Mouse (Mus musculus) adrenal gland (tissue): ENCODE results near the gene Fem1a.

Source experiments
- intact Hi-C: fragments of 180-260 bp; cut with DNase I; formaldehyde crosslinking; loops from one replicate; pipeline ENCODE4 v1.15.1; 2025

Fem1a gene

DNA sequence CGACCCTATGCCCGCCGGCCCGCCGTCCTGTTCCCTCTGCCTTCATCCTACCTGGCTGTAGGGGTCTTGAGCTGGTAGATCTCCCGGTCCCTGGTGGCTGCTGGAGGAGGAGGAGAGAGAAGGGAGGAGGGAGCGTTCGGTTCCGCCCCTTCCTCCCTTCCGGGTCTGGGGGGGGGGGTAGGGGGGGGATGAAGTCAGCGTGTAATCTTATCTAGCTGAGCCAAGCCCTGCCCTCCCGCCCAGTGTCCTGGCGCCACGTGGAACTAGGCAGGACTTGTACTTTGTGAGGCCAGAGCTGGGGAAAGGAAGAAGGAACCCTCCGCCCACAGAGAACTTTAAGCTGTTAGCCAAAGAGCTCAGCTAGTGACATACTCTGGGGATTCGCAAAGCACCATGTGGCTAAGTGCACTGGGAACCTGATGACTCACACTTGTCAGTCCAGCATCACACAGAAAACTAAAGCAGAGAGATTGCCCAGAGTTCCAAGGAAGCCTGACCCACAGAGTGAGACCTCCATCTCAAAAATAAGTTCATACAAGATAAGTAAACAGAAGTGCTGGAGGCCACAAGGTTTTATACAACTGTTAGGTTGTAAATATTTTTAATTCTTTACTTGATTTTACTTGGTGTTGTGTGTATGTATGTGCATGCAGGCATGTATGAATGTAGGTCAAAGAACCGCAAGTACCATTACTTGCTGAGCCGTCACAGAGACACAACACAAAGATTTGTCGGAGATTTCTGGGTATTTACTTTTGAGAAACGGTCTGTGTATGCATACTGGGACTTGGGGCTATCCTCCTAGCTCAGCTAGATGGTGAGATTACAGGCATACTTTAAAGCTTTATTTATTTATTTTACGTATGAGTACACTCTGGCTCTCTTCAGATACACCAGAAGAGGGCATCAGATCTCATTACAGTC, 20.3 kb downstream of the Fem1a start, which contains the start of gene Ticam1:
Gene Ticam1 (minus strand): TSS at position 144 of the 924 bp plus-strand sequence.
- intact Hi-C loops, result no loop called here

DNA sequence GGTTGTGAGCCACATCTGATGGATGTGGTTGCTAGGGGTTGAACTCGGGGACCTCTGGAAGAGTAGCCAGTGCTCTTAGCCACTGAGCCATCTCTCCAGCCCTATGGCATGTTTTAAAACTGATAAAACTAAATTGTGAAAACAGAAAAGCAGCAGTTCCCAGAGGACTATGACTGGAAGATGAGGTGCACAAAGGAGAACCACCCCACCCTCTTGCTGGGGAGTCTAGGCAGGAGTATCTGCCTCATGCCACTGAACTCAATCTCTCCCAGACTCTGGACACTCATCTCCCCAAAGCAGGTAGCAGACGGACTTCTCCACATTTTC, 20.9 kb downstream of the Fem1a start:
- intact Hi-C loops, result no loop called here

DNA sequence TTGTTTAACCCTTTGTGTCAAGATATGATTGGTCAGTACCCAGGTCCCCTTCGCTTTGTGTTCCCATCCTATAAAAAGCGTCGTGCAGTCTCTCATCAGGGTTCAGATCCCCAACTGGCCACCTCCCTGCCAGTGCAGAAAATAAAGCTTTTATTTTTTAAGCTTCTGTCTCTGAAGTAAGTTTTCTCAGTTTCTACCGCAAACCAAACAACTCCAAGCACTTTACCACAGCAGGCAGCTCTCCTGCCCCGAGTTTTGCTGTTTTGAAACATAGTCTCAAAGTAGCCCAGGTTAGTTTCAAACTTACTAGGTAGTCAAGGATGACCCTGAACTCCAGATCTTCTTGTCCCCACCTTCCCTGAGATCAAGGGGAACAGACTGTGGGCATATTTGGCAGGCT, 21.7 kb downstream of the Fem1a start:
- intact Hi-C loops, result no loop called here

GRCm38 (mm10) chr17:56279481-56280155, 23.0 kb downstream of the Fem1a start:
- intact Hi-C loops, result no loop called here

- intact Hi-C loops, result no loop called here
Measured at GRCm38 (mm10) chr17:56281193-56281592, 24.6 kb downstream of the Fem1a start.

GRCm38 (mm10) chr17:56282802-56283201, 26.2 kb downstream of the Fem1a start:
- intact Hi-C loops, result no loop called here

GRCm38 (mm10) chr17:56283316-56283715, 26.7 kb downstream of the Fem1a start:
- intact Hi-C loops, result no loop called here

DNA sequence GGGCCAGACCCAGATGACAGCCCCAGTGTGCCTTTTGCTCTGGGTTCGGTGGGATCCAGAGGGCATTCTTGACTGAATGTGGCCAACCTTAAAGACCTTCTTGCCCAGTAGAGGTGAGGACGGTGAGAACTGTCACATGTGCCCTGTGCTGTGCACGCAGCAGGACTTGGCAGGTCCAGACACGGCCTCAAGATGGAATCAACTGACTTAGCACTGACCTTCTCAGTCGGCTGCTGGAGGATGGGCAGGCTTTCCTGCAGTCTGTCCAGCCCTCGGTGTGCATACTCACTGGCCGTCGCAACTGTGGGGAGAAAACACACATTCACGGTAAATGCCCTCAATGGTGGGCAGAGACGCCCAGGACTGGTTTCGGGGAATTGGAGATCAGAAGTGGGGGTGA, 29.4 kb downstream of the Fem1a start:
- intact Hi-C loops, result no loop called here

- intact Hi-C loops, result no loop called here
Measured at GRCm38 (mm10) chr17:56287830-56288229, 31.2 kb downstream of the Fem1a start.

- intact Hi-C loops, result no loop called here
Measured at GRCm38 (mm10) chr17:56288866-56289265, 32.3 kb downstream of the Fem1a start.

GRCm38 (mm10) chr17:56289371-56290331, 33.0 kb downstream of the Fem1a start:
- intact Hi-C loops, result no loop called here

- intact Hi-C loops, result no loop called here
Measured at GRCm38 (mm10) chr17:56290388-56291170, 34.0 kb downstream of the Fem1a start.

DNA sequence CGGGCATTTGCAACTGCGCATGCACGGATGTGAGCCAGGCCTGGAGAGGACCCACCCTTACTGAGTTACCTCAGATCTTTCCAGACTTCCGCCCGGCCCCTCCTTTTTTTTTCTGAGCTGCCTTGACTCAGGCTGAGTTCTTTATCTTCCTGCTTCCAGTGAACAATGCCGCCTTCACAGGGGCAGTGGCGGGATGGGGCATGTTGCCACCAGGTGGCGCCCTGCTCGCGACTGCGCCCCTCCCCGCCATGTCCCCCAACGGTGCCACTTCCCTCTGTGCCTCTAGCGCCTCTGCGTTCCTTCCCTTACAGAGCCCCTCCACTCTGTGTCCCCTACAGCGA, 34.5 kb downstream of the Fem1a start:
- intact Hi-C loops, result no loop called here

- intact Hi-C loops, result no loop called here
Measured at GRCm38 (mm10) chr17:56291826-56292475, 35.3 kb downstream of the Fem1a start.

GRCm38 (mm10) chr17:56292531-56293222, 36.1 kb downstream of the Fem1a start, which contains the start of gene Plin3:
Gene Plin3, minus strand, starts transcription at chr17:56292873.
- intact Hi-C loops, result no loop called here

DNA sequence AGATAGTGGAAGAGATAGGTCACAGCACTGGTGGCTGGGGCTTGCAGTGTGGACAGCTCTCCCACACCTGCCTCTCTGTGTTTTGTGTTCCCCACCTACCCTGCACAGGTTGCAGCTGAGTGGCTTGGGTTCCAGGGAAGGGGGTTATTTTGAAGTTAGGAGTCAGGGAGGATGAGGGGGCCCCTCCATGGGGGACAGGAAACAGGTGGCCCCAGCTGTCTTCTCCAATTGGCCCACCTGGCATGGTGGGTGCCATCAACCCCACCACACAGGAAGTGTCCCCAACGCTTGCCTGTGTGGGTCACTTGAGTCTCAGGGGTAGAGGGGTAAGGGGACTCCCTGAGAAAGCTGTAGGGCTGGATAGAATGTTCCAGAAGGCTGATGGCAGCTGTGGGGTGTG, 36.7 kb downstream of the Fem1a start:
- intact Hi-C loops, result no loop called here

DNA sequence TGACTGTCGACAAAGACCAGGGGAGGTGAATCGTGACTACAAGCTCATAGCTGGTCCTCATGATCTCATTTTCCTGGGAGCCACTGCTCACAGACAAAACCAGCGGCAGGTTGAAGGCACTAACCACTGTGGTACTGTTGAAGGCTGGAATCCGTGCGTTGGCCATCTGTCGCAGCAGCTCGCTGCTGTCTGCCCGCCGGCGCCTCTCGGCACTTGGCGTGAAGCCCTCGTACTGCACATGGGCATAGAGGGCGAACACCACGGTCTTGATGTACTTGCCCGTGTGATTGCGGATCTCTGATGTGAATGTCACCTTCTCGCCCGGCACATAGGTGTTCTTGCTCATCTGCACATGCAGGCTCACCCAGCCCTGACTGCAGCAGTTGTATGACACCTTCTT, 37.6 kb downstream of the Fem1a start:
- intact Hi-C loops, result no loop called here

GRCm38 (mm10) chr17:56296201-56296600, 39.6 kb downstream of the Fem1a start:
- intact Hi-C loops, result no loop called here

DNA sequence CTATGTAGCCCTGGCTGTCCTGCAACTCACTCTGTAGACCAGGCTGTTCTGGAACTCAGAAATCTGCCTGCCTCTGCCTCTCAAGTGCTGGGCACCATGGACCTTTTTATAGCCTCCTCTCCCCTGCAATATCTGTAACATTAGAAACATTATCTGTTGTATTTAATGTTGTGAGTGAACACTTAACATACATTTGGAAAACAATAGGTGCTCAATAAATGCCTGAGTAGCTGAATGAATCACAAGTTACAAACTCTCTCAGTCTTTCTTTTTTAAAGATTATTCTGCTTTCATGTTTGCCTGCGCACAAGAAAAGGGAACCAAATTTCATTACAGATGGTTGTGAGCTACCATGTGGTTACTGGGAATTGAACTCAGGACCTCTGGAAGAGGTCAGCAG, 41.6 kb downstream of the Fem1a start:
- intact Hi-C loops, result no loop called here

- intact Hi-C loops, result loop anchor here (5.0 kb wide), 1 partner anchor 37 kb away; no protein-coding TSS in a partner anchor
Measured at GRCm38 (mm10) chr17:56300186-56300585, 43.6 kb downstream of the Fem1a start, which contains the start of gene Arrdc5. Gene Arrdc5, minus strand, starts transcription at chr17:56300286.
